Mouse (Mus musculus) spleen, embryonic (tissue): ENCODE measurements around the gene Atp5g1.

ENCODE experiments used
- CTCF ChIA-PET: fragments of 350-600 bp; sonication (Branson Sonifier 250); formaldehyde crosslinking; loops from one replicate; lab custom pipeline; 2022; lab: Charles Lee

Gene Atp5g1

DNA sequence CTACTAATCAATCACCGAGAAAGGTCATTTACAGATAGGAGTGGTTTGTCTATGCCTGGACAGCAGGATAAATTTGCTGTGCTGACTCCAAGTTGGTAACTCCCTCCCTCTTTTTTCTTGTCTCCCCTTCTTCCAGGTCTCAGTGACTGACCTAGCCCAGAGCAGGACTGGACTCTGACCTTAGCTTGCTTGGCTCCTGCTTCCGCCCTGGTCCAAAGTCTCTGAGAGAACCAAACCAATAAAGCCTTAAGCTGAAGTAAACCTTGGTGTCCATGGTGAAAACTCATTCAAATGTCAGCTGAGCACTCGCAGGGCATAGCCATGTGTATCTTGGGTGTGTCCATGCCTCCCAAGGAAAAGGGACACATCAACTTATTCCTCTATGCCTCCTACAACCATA lies 44.9 kb downstream of the Atp5g1 start:
- CTCF ChIA-PET: no interaction called here

DNA sequence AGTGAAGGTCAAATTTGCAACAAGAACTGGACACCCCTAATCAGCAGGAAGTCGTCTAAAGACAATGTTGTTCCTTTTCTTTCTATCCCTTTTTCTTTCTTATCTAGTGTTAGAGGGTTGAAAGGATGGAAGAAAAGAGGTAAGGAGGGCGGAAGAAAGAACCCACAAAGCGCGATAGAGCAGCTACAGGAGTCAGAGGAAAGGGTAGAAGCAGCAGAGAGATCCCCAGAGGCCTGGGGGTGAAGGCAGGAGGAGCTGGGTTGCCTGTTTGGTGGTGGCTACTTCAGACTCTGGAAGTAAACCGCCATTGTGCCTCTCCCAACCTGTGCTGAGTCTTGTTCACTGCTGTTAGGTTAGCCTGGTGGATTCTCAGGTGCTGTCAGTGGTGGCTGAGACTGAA lies 47.3 kb downstream of the Atp5g1 start:
- CTCF ChIA-PET: no interaction called here

DNA sequence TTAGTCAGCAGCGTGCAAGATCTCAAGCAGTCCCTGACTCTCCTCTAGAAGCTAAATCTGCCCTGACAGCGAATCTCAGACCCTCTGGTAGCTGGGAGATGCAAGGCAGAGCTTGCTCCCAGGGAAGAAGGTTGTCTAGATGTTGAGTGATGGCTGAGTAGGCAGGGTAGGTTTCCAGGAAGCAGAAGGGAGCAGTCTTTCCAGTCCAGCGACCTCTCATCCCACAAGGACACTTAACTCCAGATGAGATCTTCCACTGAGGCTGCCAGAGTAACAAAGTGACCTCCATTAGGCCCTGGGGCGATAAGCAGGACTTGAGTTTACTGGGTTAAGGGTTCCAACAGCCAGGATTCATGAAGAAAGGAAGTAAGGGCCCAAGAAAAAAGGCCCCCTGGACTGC lies 54.8 kb downstream of the Atp5g1 start:
- CTCF ChIA-PET: no interaction called here
